Mouse (Mus musculus): ENCODE data around the gene Wwox. TPM values are rescaled to one million over a fixed set of nuclear protein-coding genes. Genes with fewer than 3 reads are reported as not detected.

Wwox gene
- total RNA-seq, 1 experiment = 12.5 TPM

DNA sequence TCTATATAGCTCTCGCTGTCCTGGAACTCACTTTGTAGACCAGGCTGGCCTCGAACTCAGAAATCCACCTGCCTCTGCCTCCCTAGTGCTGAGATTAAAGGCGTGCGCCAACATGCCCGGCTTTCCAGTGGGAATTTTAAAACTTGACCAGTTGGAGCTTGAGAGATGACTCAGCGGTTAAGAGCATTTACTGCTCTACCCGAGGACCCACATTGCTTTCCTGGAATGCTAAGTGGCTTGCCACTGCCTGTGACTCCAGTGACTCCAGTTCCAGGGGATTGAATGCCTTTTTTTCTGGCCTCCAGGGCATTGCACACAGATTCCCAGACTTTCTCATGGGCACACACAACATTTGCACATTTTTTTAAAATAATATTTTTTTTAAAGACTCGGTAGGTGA, 499.9 kb downstream of the Wwox start:
- H3K4me1 ChIP-seq (ENCODE audit: control insufficient read depth in 2 of 2, insufficient read depth in 2 of 2, low read length in 2 of 2, poor library complexity in 1 of 2) = no peaks in the 10 kb centered on the region
- in situ Hi-C loops (cut with MboI; ENCODE audit: low sequenced_read_pairs in 2 of 2, unreplicated experiment in 2 of 2) = no loop called here
- no peak for DNase-seq (ENCODE audit: low read depth, low spot score)
- no peaks in the 10 kb centered on the region for H3K36me3 ChIP-seq (ENCODE audit: control insufficient read depth, insufficient read depth, low read length, poor library complexity, severe bottlenecking)
- no peak overlapping the region for H3K27ac ChIP-seq (ENCODE audit: insufficient read depth, low read depth, low read length, poor library complexity, severe bottlenecking)
- H3K4me3 ChIP-seq (ENCODE audit: insufficient read depth in 1 of 2, low read depth in 1 of 2, low read length in 2 of 2, poor library complexity in 1 of 2, severe bottlenecking in 1 of 2) = no peak overlapping the region
- H3K9ac ChIP-seq (ENCODE audit: insufficient read depth, low read depth, low read length, poor library complexity, severe bottlenecking) = no peak overlapping the region
- no peak for TF ChIP-seq ZNF384 (IDR thresholded peaks at IDR 0.05; ENCODE audit: low read depth, low read length)
- TF ChIP-seq MAFK (IDR thresholded peaks at IDR 0.05; ENCODE audit: insufficient read depth, low read depth, low read length) = no peak
- TF ChIP-seq CHD2 (IDR thresholded peaks at IDR 0.05; ENCODE audit: low read depth, low read length) = no peak
- no peak for TF ChIP-seq HCFC1 (IDR thresholded peaks at IDR 0.05; ENCODE audit: borderline replicate concordance, insufficient read depth, low read length)
- TF ChIP-seq ZC3H11A (IDR thresholded peaks at IDR 0.05; ENCODE audit: borderline replicate concordance, low read depth, low read length) = no peak
- H3K9me3 ChIP-seq (ENCODE audit: control insufficient read depth, insufficient read depth, low read depth, low read length) = no peaks in the 10 kb centered on the region

DNA sequence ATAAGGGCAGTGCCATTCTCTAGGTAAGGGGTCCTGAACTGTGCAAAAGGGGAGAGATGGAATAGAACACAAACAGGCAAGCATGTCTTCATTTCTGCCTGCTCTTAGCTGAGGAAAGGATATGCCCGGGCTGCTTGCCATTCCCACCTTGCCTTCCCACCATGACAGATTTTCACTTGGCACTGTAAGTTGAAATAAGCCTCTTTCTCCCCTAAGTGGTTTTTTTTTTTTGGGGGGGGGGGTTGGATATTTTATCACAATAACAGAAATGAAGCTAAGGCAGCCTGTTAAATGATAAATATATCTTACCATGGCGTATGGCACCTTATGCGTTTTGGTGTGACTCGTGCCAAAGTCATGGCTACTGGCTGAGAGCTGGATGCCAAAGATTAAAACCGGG, 501.6 kb downstream of the Wwox start:
- no peak overlapping the region for H3K9ac ChIP-seq (ENCODE audit: insufficient read depth, low read depth, low read length, poor library complexity, severe bottlenecking)
- no peaks in the 10 kb centered on the region for H3K36me3 ChIP-seq (ENCODE audit: control insufficient read depth, insufficient read depth, low read length, poor library complexity, severe bottlenecking)
- H3K9me3 ChIP-seq (ENCODE audit: control insufficient read depth, insufficient read depth, low read depth, low read length) = no peaks in the 10 kb centered on the region
- in situ Hi-C loops (cut with MboI; ENCODE audit: low sequenced_read_pairs in 2 of 2, unreplicated experiment in 2 of 2) = no loop called here
- TF ChIP-seq CHD2 (IDR thresholded peaks at IDR 0.05; ENCODE audit: low read depth, low read length) (no peak), HCFC1 (IDR thresholded peaks at IDR 0.05; ENCODE audit: borderline replicate concordance, insufficient read depth, low read length) (no peak), ZNF384 (IDR thresholded peaks at IDR 0.05; ENCODE audit: low read depth, low read length) (no peak), ZC3H11A (IDR thresholded peaks at IDR 0.05; ENCODE audit: borderline replicate concordance, low read depth, low read length) (no peak), MAFK (IDR thresholded peaks at IDR 0.05; ENCODE audit: insufficient read depth, low read depth, low read length) (no peak)
- H3K27ac ChIP-seq (ENCODE audit: insufficient read depth, low read depth, low read length, poor library complexity, severe bottlenecking) = no peak overlapping the region
- H3K4me3 ChIP-seq (ENCODE audit: insufficient read depth in 1 of 2, low read depth in 1 of 2, low read length in 2 of 2, poor library complexity in 1 of 2, severe bottlenecking in 1 of 2) = no peak overlapping the region
- H3K4me1 ChIP-seq (ENCODE audit: control insufficient read depth in 2 of 2, insufficient read depth in 2 of 2, low read length in 2 of 2, poor library complexity in 1 of 2) = no peaks in the 10 kb centered on the region
- DNase-seq (ENCODE audit: low read depth, low spot score) = no peak

DNA sequence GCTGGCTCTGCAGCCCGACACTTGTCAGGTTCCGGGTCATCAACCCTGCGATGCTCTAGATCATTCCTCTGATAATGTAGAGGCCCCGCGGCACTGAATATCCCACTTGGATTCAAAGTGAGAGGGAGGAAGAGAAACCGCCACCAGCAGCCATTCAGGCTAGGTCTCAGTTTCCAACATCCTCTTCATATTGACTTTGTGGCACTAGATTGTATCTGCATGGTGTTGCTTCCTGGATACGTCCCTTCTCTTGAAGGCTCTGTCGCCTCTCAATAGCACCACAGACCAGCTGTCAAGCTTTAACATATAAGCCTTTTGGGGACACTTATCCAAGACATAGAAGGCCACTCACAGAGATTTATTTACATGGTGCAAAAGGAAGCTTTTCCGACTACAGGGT, 502.2 kb downstream of the Wwox start:
- H3K4me3 ChIP-seq (ENCODE audit: insufficient read depth in 1 of 2, low read depth in 1 of 2, low read length in 2 of 2, poor library complexity in 1 of 2, severe bottlenecking in 1 of 2) = no peak overlapping the region
- no peaks in the 10 kb centered on the region for H3K4me1 ChIP-seq (ENCODE audit: control insufficient read depth in 2 of 2, insufficient read depth in 2 of 2, low read length in 2 of 2, poor library complexity in 1 of 2)
- in situ Hi-C loops (cut with MboI; ENCODE audit: low sequenced_read_pairs in 2 of 2, unreplicated experiment in 2 of 2) = no loop called here
- no peaks in the 10 kb centered on the region for H3K36me3 ChIP-seq (ENCODE audit: control insufficient read depth, insufficient read depth, low read length, poor library complexity, severe bottlenecking)
- no peak for DNase-seq (ENCODE audit: low read depth, low spot score)
- no peak for TF ChIP-seq CHD2 (IDR thresholded peaks at IDR 0.05; ENCODE audit: low read depth, low read length)
- TF ChIP-seq MAFK (IDR thresholded peaks at IDR 0.05; ENCODE audit: insufficient read depth, low read depth, low read length) = no peak
- TF ChIP-seq HCFC1 (IDR thresholded peaks at IDR 0.05; ENCODE audit: borderline replicate concordance, insufficient read depth, low read length) = no peak
- no peak for TF ChIP-seq ZC3H11A (IDR thresholded peaks at IDR 0.05; ENCODE audit: borderline replicate concordance, low read depth, low read length)
- no peak for TF ChIP-seq ZNF384 (IDR thresholded peaks at IDR 0.05; ENCODE audit: low read depth, low read length)
- H3K27ac ChIP-seq (ENCODE audit: insufficient read depth, low read depth, low read length, poor library complexity, severe bottlenecking) = no peak overlapping the region
- H3K9ac ChIP-seq (ENCODE audit: insufficient read depth, low read depth, low read length, poor library complexity, severe bottlenecking) = no peak overlapping the region
- no peaks in the 10 kb centered on the region for H3K9me3 ChIP-seq (ENCODE audit: control insufficient read depth, insufficient read depth, low read depth, low read length)

DNA sequence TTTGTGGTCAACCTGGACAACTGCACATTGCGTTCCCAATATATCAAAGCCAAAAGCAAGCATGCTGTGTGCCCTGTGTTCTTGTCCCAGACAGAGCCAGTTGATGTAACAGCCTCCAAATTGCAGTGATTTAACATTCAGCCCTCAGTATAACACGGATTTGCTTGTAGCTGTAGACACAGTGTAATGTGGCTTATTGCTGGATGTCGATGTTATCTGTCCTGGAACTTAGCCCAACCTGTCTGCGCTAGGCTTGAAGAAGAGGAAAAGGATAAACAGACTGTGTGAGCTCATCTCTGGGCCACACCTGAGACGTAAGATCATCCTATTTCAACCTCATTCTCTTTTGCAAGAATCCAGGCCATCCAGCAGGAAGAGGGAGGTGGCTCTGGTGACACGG, 508.5 kb downstream of the Wwox start:
- Histone ChIP-seq H3K4me3 (ENCODE audit: insufficient read depth in 1 of 2, low read depth in 1 of 2, low read length in 2 of 2, poor library complexity in 1 of 2, severe bottlenecking in 1 of 2) (no peak overlapping the region), H3K4me1 (ENCODE audit: control insufficient read depth in 2 of 2, insufficient read depth in 2 of 2, low read length in 2 of 2, poor library complexity in 1 of 2) (no peaks in the 10 kb centered on the region), H3K9ac (ENCODE audit: insufficient read depth, low read depth, low read length, poor library complexity, severe bottlenecking) (no peak overlapping the region), H3K9me3 (ENCODE audit: control insufficient read depth, insufficient read depth, low read depth, low read length) (no peaks in the 10 kb centered on the region), H3K27ac (ENCODE audit: insufficient read depth, low read depth, low read length, poor library complexity, severe bottlenecking) (no peak overlapping the region), H3K36me3 (ENCODE audit: control insufficient read depth, insufficient read depth, low read length, poor library complexity, severe bottlenecking) (no peaks in the 10 kb centered on the region)
- TF ChIP-seq HCFC1 (IDR thresholded peaks at IDR 0.05; ENCODE audit: borderline replicate concordance, insufficient read depth, low read length) (no peak), ZNF384 (IDR thresholded peaks at IDR 0.05; ENCODE audit: low read depth, low read length) (no peak), MAFK (IDR thresholded peaks at IDR 0.05; ENCODE audit: insufficient read depth, low read depth, low read length) (no peak), CHD2 (IDR thresholded peaks at IDR 0.05; ENCODE audit: low read depth, low read length) (no peak), ZC3H11A (IDR thresholded peaks at IDR 0.05; ENCODE audit: borderline replicate concordance, low read depth, low read length) (no peak)
- in situ Hi-C loops (cut with MboI; ENCODE audit: low sequenced_read_pairs in 2 of 2, unreplicated experiment in 2 of 2) = no loop called here
- no peak for DNase-seq (ENCODE audit: low read depth, low spot score)

Data from ES-E14 (cell line).